Mouse (Mus musculus): ENCODE data around the gene Spic. TPM values are rescaled to one million over a fixed set of nuclear protein-coding genes. Genes with fewer than 3 reads are reported as not detected.
A peak's percentile ranks its signal among the peaks of the same experiment; 100 is the strongest.

Spic gene
- 0.51 and 0.62 TPM in 2 replicates for polyA plus RNA-seq (2014; fragmentation: Nextera tagmentation; extraction: Ambion mirVana)

DNA sequence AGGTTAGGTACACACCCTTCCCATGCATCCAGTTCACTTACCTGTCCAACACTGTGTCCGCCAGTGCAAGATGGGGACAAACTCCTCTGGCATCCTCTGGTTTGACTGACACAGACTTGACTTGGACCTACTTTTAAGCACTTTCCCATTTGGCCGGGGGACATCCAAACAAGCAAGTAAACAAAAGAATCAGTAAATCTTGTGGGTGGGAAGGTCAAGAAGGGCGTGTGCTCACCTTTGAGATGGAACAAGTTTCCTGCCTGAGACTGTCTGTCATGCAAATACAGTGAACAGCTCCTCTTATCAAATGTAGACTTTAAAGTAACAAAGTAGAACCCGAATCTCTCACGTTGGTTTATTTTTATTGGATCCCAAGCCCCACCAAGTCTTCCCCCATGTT, at the start of gene Spic:
TSS of gene Spic (minus strand) at position 91 of the 400 bp plus-strand sequence.
- Histone ChIP-seq H3K27ac (ENCODE audit: low read depth) (no peak within 1 kb of the TSS), H3K9me3 (ENCODE audit: control insufficient read depth, low read length) (no peaks in the 10 kb centered on the region), H3K4me3 (ENCODE audit: low read depth, low read length) (no peak within 1 kb of the TSS), H3K36me3 (ENCODE audit: control insufficient read depth, insufficient read depth, low read length) (no peaks in the 10 kb centered on the region), H3K4me2 (ENCODE audit: low read length) (no peak within 1 kb of the TSS), H3K9ac (ENCODE audit: low read length) (no peak within 1 kb of the TSS), H3K4me1 (replicated peaks; ENCODE audit: control insufficient read depth, insufficient read depth, low read length) (no peaks in the 10 kb centered on the region), H3K27me3 (replicated peaks; ENCODE audit: control insufficient read depth, insufficient read depth, low read length) (no peaks in the 10 kb centered on the region)
- DNase-seq (ENCODE audit: low spot score) (no peak), ATAC-seq (replicated peaks; ENCODE audit: low FRiP score, low TSS enrichment, low read depth) (no peak)
- 64% methylated on average over 5 of the region's 5 CpGs for WGBS

GRCm38 (mm10) chr10:88732309-88732622, 47.5 kb upstream of the Spic start:
- DNase-seq (ENCODE audit: low spot score) = no peak
- H3K36me3 ChIP-seq (ENCODE audit: control insufficient read depth, insufficient read depth, low read length) = peaks cover 22% of the 10 kb centered on the region
- peak overlapping the region; percentile 99 for H3K4me3 ChIP-seq (ENCODE audit: low read depth, low read length)
- WGBS = 17% methylated on average over 6 of the region's 6 CpGs
- H3K4me1 ChIP-seq (replicated peaks; ENCODE audit: control insufficient read depth, insufficient read depth, low read length) = peaks cover 14% of the 10 kb centered on the region
- ATAC-seq (replicated peaks; ENCODE audit: low FRiP score, low TSS enrichment, low read depth) = 0 out of 2 replicates have a peak, but pooled peaks have one; percentile 6
- peak overlapping the region; percentile 92 for H3K9ac ChIP-seq (ENCODE audit: low read length)
- no peak overlapping the region for H3K27ac ChIP-seq (ENCODE audit: low read depth)
- H3K4me2 ChIP-seq (ENCODE audit: low read length) = peak overlapping the region; percentile 94
- H3K9me3 ChIP-seq (ENCODE audit: control insufficient read depth, low read length) = no peaks in the 10 kb centered on the region
- no peaks in the 10 kb centered on the region for H3K27me3 ChIP-seq (replicated peaks; ENCODE audit: control insufficient read depth, insufficient read depth, low read length)

DNA sequence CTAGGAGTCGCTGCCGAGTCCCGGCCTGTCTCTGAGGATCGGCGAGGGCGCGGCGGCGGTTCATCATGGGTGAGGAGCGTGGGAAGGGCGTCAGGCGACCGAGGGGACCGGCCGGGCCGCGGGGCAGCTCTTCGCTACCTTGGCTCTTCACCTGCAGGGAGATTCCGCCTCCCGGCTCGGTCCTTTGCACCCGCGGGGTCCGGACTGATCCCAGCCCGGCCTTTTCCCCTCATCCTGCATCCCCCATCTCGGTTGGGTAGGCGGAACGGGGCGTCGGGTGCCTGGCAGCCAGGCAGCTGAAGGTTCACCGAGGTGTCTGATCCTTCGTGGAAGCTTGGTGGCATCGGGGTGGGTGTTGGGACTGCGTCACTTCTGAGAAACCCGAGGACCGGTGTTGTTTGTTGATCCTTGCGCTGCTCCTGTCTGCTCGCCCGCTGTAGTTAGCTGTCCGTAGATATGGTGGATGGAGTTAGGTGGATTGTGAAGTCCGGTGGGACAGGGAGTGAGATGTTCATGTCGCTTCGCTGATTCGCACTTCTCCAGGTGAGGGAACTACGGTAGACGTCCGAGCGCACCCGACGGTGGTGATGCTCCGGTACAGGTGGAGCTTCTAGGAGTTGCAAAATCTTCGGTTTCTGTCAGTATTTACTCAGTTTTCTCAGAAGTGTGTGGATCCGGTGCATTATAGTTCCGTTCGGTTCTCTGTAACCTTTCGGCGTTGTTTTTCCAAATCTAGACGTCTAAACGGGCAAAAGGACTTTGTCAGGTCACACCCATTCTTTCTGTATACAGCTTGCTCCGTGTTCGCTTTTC, 46.9 kb upstream of the Spic start:
- peak; percentile 56 for DNase-seq (ENCODE audit: low spot score)
- Histone ChIP-seq H3K9me3 (ENCODE audit: control insufficient read depth, low read length) (no peaks in the 10 kb centered on the region), H3K9ac (ENCODE audit: low read length) (peak overlapping the region; percentile 92), H3K4me1 (replicated peaks; ENCODE audit: control insufficient read depth, insufficient read depth, low read length) (peaks cover 14% of the 10 kb centered on the region), H3K27ac (ENCODE audit: low read depth) (peak overlapping the region; percentile 81), H3K27me3 (replicated peaks; ENCODE audit: control insufficient read depth, insufficient read depth, low read length) (no peaks in the 10 kb centered on the region), H3K36me3 (ENCODE audit: control insufficient read depth, insufficient read depth, low read length) (peaks cover 17% of the 10 kb centered on the region), H3K4me3 (ENCODE audit: low read depth, low read length) (peak overlapping the region; percentile 99), H3K4me2 (ENCODE audit: low read length) (peak overlapping the region; percentile 94)
- no peak; the same call in 1 of the 2 replicates for ATAC-seq (replicated peaks; ENCODE audit: low FRiP score, low TSS enrichment, low read depth)
- WGBS = 2% methylated on average over 61 of the region's 61 CpGs

DNA sequence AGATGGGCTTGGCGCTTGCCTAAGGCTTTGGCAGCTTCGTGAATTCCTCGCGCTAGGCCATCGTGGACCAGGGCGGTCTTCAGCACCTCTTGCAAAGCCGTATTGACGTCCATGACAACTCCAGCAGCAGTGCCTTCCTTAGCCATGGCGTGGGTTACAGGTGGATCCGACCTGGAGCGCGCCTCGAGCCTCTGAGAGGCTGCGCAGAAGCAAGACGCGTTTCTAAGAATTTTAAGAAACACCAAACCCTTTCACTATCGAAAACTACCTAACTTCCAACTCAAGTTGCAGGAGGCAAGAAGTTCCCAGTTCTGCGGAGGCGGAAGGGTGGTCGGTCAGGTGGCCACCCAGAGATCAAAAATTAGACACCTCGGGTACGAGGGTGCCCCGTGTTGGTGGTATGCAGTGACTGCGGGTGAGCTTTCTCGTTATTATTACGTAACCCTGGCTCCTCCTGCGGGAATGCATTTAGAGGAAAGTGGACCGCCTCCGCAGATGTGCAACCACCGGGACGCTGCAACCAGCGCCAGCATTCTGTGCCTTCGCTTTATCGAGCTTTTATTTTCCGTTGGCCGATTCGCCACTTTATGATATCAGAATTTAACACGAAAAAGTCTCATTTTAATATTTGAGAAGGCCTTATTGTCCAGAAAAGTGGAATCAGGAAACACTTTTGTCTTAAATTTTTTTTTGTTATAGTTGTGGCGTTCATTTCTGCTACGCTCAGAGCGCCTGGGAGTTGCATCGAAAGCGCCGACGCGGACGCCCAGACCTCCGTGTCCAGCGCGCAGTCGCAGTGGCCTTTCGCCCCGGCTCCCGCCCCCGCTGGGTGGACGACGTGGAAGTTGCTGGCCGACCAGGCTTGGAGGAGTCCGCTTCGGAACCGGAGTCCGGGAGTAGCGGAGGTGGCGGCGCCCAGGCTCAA, 46.0 kb upstream of the Spic start, which contains the start of gene Arl1:
TSS of gene Arl1 (plus strand) at position 288 of the 925 bp plus-strand sequence.
- ATAC-seq (replicated peaks; ENCODE audit: low FRiP score, low TSS enrichment, low read depth) = peak; percentile 91
- H3K27me3 ChIP-seq (replicated peaks; ENCODE audit: control insufficient read depth, insufficient read depth, low read length) = no peaks in the 10 kb centered on the region
- peak within 1 kb of the TSS; percentile 92 for H3K9ac ChIP-seq (ENCODE audit: low read length)
- H3K27ac ChIP-seq (ENCODE audit: low read depth) = peak within 1 kb of the TSS; percentile 81
- under 1% methylated on average over 65 of the region's 65 CpGs for WGBS
- DNase-seq (ENCODE audit: low spot score) = peak; percentile 95
- H3K4me1 ChIP-seq (replicated peaks; ENCODE audit: control insufficient read depth, insufficient read depth, low read length) = peaks cover 14% of the 10 kb centered on the region
- H3K9me3 ChIP-seq (ENCODE audit: control insufficient read depth, low read length) = no peaks in the 10 kb centered on the region
- H3K4me3 ChIP-seq (ENCODE audit: low read depth, low read length) = peak within 1 kb of the TSS; percentile 99
- H3K36me3 ChIP-seq (ENCODE audit: control insufficient read depth, insufficient read depth, low read length) = peaks cover 8% of the 10 kb centered on the region
- peak within 1 kb of the TSS; percentile 94 for H3K4me2 ChIP-seq (ENCODE audit: low read length)

DNA sequence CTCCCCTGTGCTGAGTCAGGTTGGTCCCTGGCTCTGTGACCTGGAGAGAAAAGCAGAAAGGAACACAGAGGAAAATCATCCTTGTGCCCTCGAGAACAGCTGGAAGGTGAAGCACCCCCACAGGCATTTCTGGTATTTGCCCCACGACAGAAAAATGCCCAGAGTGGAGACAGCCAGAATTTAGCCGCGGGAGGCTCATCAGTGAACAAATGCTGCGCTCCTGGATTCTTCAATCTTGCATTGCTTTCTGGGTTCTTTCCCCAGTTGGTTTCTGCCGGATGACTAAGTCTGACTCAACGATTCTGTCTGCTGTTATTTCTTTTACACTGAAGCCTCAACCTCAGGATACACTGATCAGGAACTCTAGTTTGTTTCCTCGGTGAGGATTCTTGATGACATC, 43.4 kb upstream of the Spic start:
- ATAC-seq (replicated peaks; ENCODE audit: low FRiP score, low TSS enrichment, low read depth) = no peak
- H3K27ac ChIP-seq (ENCODE audit: low read depth) = no peak overlapping the region
- WGBS = 62% methylated on average over 8 of the region's 8 CpGs

GRCm38 (mm10) chr10:88727128-88727527, 42.3 kb upstream of the Spic start:
- Histone ChIP-seq H3K4me1 (replicated peaks; ENCODE audit: control insufficient read depth, insufficient read depth, low read length) (peaks cover 5% of the 10 kb centered on the region), H3K27me3 (replicated peaks; ENCODE audit: control insufficient read depth, insufficient read depth, low read length) (no peaks in the 10 kb centered on the region), H3K9me3 (ENCODE audit: control insufficient read depth, low read length) (no peaks in the 10 kb centered on the region), H3K4me2 (ENCODE audit: low read length) (no peak overlapping the region), H3K27ac (ENCODE audit: low read depth) (no peak overlapping the region), H3K4me3 (ENCODE audit: low read depth, low read length) (no peak overlapping the region), H3K36me3 (ENCODE audit: control insufficient read depth, insufficient read depth, low read length) (no peaks in the 10 kb centered on the region), H3K9ac (ENCODE audit: low read length) (no peak overlapping the region)
- DNase-seq (ENCODE audit: low spot score) (peak; percentile 63), ATAC-seq (replicated peaks; ENCODE audit: low FRiP score, low TSS enrichment, low read depth) (no peak)
- 50% methylated on average over 1 of the region's 1 CpGs for WGBS

More for the DNA sequence above, 43.4 kb upstream of the Spic start:
- H3K4me2 ChIP-seq (ENCODE audit: low read length) = no peak overlapping the region
- H3K4me3 ChIP-seq (ENCODE audit: low read depth, low read length) = no peak overlapping the region
- H3K4me1 ChIP-seq (replicated peaks; ENCODE audit: control insufficient read depth, insufficient read depth, low read length) = peaks cover 13% of the 10 kb centered on the region
- H3K9me3 ChIP-seq (ENCODE audit: control insufficient read depth, low read length) = no peaks in the 10 kb centered on the region
- H3K9ac ChIP-seq (ENCODE audit: low read length) = no peak overlapping the region
- no peaks in the 10 kb centered on the region for H3K36me3 ChIP-seq (ENCODE audit: control insufficient read depth, insufficient read depth, low read length)
- no peaks in the 10 kb centered on the region for H3K27me3 ChIP-seq (replicated peaks; ENCODE audit: control insufficient read depth, insufficient read depth, low read length)
- DNase-seq (ENCODE audit: low spot score) = no peak

DNA sequence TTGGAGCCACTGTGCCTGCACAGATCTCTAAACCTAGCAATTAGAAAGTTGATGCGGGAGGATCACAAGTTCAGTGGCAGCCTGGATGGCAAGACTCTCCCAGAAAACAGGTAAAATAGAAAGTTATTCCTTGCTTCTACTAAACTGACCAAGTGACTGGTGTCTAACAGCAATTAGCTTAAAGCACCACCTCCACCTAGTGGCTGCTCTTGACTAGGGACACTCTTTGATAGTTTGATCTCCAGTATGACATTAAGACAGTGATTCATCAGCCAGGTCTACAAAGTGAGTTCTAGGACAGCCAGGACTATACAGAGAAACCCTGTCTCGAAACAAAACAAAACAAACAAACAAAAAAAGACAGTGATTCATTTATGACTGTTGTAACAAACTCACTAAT, 40.5 kb upstream of the Spic start:
- 48% methylated on average over 2 of the region's 2 CpGs for WGBS
- ATAC-seq (replicated peaks; ENCODE audit: low FRiP score, low TSS enrichment, low read depth) = no peak

DNA sequence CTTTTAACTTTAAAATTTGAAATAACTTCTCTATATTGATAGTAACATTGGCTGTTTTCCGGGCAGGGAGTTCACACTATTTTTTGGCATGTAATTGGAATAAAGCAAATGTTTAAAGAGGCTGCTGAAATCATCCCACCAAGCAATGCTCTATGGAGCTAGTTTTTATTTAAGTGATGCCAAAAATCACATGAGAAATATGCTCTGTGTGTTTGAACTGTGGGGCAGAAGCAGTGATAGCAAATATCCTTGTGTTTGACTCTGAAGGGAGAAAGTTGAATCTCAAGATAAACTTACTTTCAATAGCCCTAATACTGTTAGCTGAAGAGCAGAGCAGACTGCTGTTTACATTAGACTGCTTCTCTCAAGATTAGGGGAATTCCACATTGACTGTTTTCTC, 34.8 kb upstream of the Spic start:
- H3K27ac ChIP-seq (ENCODE audit: low read depth) = no peak overlapping the region
- DNase-seq (ENCODE audit: low spot score) = no peak
- H3K27me3 ChIP-seq (replicated peaks; ENCODE audit: control insufficient read depth, insufficient read depth, low read length) = no peaks in the 10 kb centered on the region
- H3K4me1 ChIP-seq (replicated peaks; ENCODE audit: control insufficient read depth, insufficient read depth, low read length) = no peaks in the 10 kb centered on the region
- H3K4me3 ChIP-seq (ENCODE audit: low read depth, low read length) = no peak overlapping the region
- H3K4me2 ChIP-seq (ENCODE audit: low read length) = no peak overlapping the region
- no peak for ATAC-seq (replicated peaks; ENCODE audit: low FRiP score, low TSS enrichment, low read depth)
- no peaks in the 10 kb centered on the region for H3K36me3 ChIP-seq (ENCODE audit: control insufficient read depth, insufficient read depth, low read length)
- no peak overlapping the region for H3K9ac ChIP-seq (ENCODE audit: low read length)
- WGBS = 53% methylated on average over 1 of the region's 1 CpGs
- no peaks in the 10 kb centered on the region for H3K9me3 ChIP-seq (ENCODE audit: control insufficient read depth, low read length)

More for the DNA sequence above, 40.5 kb upstream of the Spic start:
- H3K4me2 ChIP-seq (ENCODE audit: low read length) = no peak overlapping the region
- no peak overlapping the region for H3K9ac ChIP-seq (ENCODE audit: low read length)
- H3K4me3 ChIP-seq (ENCODE audit: low read depth, low read length) = no peak overlapping the region
- no peaks in the 10 kb centered on the region for H3K27me3 ChIP-seq (replicated peaks; ENCODE audit: control insufficient read depth, insufficient read depth, low read length)
- peaks cover 3% of the 10 kb centered on the region; the same call in 1 of the 2 replicates for H3K4me1 ChIP-seq (replicated peaks; ENCODE audit: control insufficient read depth, insufficient read depth, low read length)
- H3K27ac ChIP-seq (ENCODE audit: low read depth) = no peak overlapping the region
- H3K36me3 ChIP-seq (ENCODE audit: control insufficient read depth, insufficient read depth, low read length) = no peaks in the 10 kb centered on the region
- DNase-seq (ENCODE audit: low spot score) = no peak
- H3K9me3 ChIP-seq (ENCODE audit: control insufficient read depth, low read length) = no peaks in the 10 kb centered on the region
